Mouse (Mus musculus) kidney, postnatal 14 days (tissue): ENCODE measurements at regions not wholly inside any gene's neighbourhood (a gene's known extent, or its start where the extent isn't known, plus 50 kb on each side); places are given as distances from the start of the nearest gene placed in this dataset.
"Not testable (repeated sequence)": the region's sequence is repeated elsewhere in the genome, so short reads cannot be mapped to it uniquely, and the experiment has no call there.

Experiments
- DNase-seq: peaks from one replicate; pipeline ENCODE4 v3.0.0; 2022; ENCODE audit warnings: mixed read lengths

GRCm38 (mm10) chr4:114296380-114296779, 110.1 kb upstream of the Trabd2b start:
- no peak for DNase-seq

GRCm38 (mm10) chr4:114298517-114298916, 108.0 kb upstream of the Trabd2b start:
- not testable (repeated sequence) for DNase-seq

GRCm38 (mm10) chr4:114300390-114301012, 106.0 kb upstream of the Trabd2b start:
- DNase-seq: peak; percentile 52

- peak; percentile 16 for DNase-seq
These were observed 101.9 kb upstream of the Trabd2b start for GRCm38 (mm10) chr4:114304654-114305053.

- DNase-seq: peak; percentile 28
These were observed 99.0 kb upstream of the Trabd2b start for GRCm38 (mm10) chr4:114307491-114307890.

GRCm38 (mm10) chr4:114308518-114308917, 98.0 kb upstream of the Trabd2b start:
- peak; percentile 47 for DNase-seq

GRCm38 (mm10) chr4:114315051-114315450, 91.5 kb upstream of the Trabd2b start:
- DNase-seq: peak; percentile 48

GRCm38 (mm10) chr4:114315556-114315955, 91.0 kb upstream of the Trabd2b start:
- peak; percentile 70 for DNase-seq

- DNase-seq: peak; percentile 23
These were observed 89.4 kb upstream of the Trabd2b start for GRCm38 (mm10) chr4:114317076-114317475.

- DNase-seq: no peak
These were observed 86.4 kb upstream of the Trabd2b start for GRCm38 (mm10) chr4:114320076-114320475.

- DNase-seq: peak; percentile 18
These were observed 84.8 kb upstream of the Trabd2b start for GRCm38 (mm10) chr4:114321516-114322339.

GRCm38 (mm10) chr4:114329978-114330377, 76.5 kb upstream of the Trabd2b start:
- no peak for DNase-seq

GRCm38 (mm10) chr4:114331161-114331560, 75.4 kb upstream of the Trabd2b start:
- DNase-seq: no peak

- no peak for DNase-seq
These were observed 71.7 kb upstream of the Trabd2b start for GRCm38 (mm10) chr4:114334850-114335249.

- peak; percentile 78 for DNase-seq
These were observed 70.3 kb upstream of the Trabd2b start for GRCm38 (mm10) chr4:114336029-114336746.

- DNase-seq: no peak
These were observed 69.8 kb upstream of the Trabd2b start for GRCm38 (mm10) chr4:114336747-114337090.

GRCm38 (mm10) chr4:114339793-114340192, 66.7 kb upstream of the Trabd2b start:
- peak; percentile 73 for DNase-seq

- DNase-seq: peak; percentile 82
These were observed 61.4 kb upstream of the Trabd2b start for GRCm38 (mm10) chr4:114345154-114345553.

GRCm38 (mm10) chr4:114346068-114346747, 60.3 kb upstream of the Trabd2b start:
- DNase-seq: peak; percentile 71

- DNase-seq: no peak
These were observed 59.6 kb upstream of the Trabd2b start for GRCm38 (mm10) chr4:114346884-114347283.

GRCm38 (mm10) chr4:114349601-114350000, 56.9 kb upstream of the Trabd2b start:
- DNase-seq: no peak

GRCm38 (mm10) chr4:114351282-114351681, 55.2 kb upstream of the Trabd2b start:
- DNase-seq: no peak

- no peak for DNase-seq
These were observed 53.5 kb upstream of the Trabd2b start for GRCm38 (mm10) chr4:114353058-114353457.
